Mouse (Mus musculus) ES-Bruce4 (cell line): ENCODE measurements around the gene Slc20a1. TPM values are rescaled to one million over a fixed set of nuclear protein-coding genes. Genes with fewer than 3 reads are reported as not detected.

Experiments
- H3K27ac ChIP-seq: 2 replicates; pipeline ENCODE4 v1.5.1; 2012; ENCODE audit warnings: low read length, inconsistent platforms; ENCODE audit not compliant: insufficient read depth
- H3K27me3 ChIP-seq: 2 replicates; pipeline ENCODE4 v1.6.1; 2012; ENCODE audit warnings: mild to moderate bottlenecking, low read length, inconsistent platforms; ENCODE audit not compliant: control insufficient read depth, poor library complexity, insufficient read depth, severe bottlenecking
- H3K36me3 ChIP-seq: 2 replicates; pipeline ENCODE4 v1.6.1; 2012; ENCODE audit warnings: inconsistent platforms, mild to moderate bottlenecking, low read length, moderate library complexity; ENCODE audit not compliant: control insufficient read depth, poor library complexity, insufficient read depth, severe bottlenecking
- H3K4me1 ChIP-seq: one replicate; pipeline ENCODE4 v1.8.1; 2011; ENCODE audit warnings: low read length; ENCODE audit not compliant: control insufficient read depth, insufficient read depth
- H3K4me3 ChIP-seq: 2 replicates; pipeline ENCODE4 v1.5.1; 2011; ENCODE audit warnings: low read depth, mild to moderate bottlenecking, low read length
- H3K9ac ChIP-seq: 2 replicates; pipeline ENCODE4 v1.6.1; 2012; ENCODE audit warnings: low read depth, mild to moderate bottlenecking, inconsistent platforms; ENCODE audit not compliant: poor library complexity, severe bottlenecking
- H3K9me3 ChIP-seq: replicated peaks from 2 replicates; pipeline ENCODE4 v1.6.1; 2012; ENCODE audit warnings: mild to moderate bottlenecking, low read length, inconsistent platforms; ENCODE audit not compliant: control insufficient read depth, poor library complexity, insufficient read depth, severe bottlenecking
- CTCF ChIP-seq: IDR thresholded peaks from one replicate; pipeline ENCODE4 v1.8.1; 2011; ENCODE audit warnings: low read depth, low read length
- EP300 ChIP-seq: IDR thresholded peaks from 2 replicates; pipeline ENCODE4 v1.6.1; 2011; ENCODE audit warnings: low read depth, low read length; ENCODE audit not compliant: insufficient read depth
- POLR2A ChIP-seq: IDR thresholded peaks from one replicate; pipeline ENCODE4 v1.8.1; 2011; ENCODE audit warnings: low read length; ENCODE audit not compliant: insufficient read depth
- polyA plus RNA-seq: library from polyadenylated mRNA; stranded (reverse); fragments of >200 nt; gene quantifications from 2 replicates; pipeline ENCODE4 v1.2.4, GENCODE M21; 2011; ENCODE audit warnings: low read depth; ENCODE audit not compliant: missing spikeins, insufficient read depth, insufficient read length

Slc20a1 gene
- polyA plus RNA-seq, 1 experiment: 224 TPM

GRCm38 (mm10) chr2:129218537-129219105, 20.1 kb downstream of the Slc20a1 start:
- Histone ChIP-seq H3K9ac (no peak overlapping the region), H3K4me3 (no peak overlapping the region), H3K36me3 (no peaks in the 10 kb centered on the region), H3K27me3 (no peaks in the 10 kb centered on the region), H3K4me1 (peaks cover 5% of the 10 kb centered on the region), H3K27ac (no peak overlapping the region), H3K9me3 (no peaks in the 10 kb centered on the region)
- TF ChIP-seq EP300: no peak
- TF ChIP-seq POLR2A: no peak
- no peak for TF ChIP-seq CTCF

GRCm38 (mm10) chr2:129221097-129221632, 22.6 kb downstream of the Slc20a1 start:
- no peaks in the 10 kb centered on the region for H3K9me3 ChIP-seq
- TF ChIP-seq CTCF: no peak
- no peak for TF ChIP-seq POLR2A
- TF ChIP-seq EP300: no peak
- H3K36me3 ChIP-seq: no peaks in the 10 kb centered on the region
- no peak overlapping the region for H3K27ac ChIP-seq
- H3K27me3 ChIP-seq: no peaks in the 10 kb centered on the region
- H3K4me1 ChIP-seq: peaks cover 5% of the 10 kb centered on the region
- no peak overlapping the region for H3K9ac ChIP-seq
- no peak overlapping the region for H3K4me3 ChIP-seq

DNA sequence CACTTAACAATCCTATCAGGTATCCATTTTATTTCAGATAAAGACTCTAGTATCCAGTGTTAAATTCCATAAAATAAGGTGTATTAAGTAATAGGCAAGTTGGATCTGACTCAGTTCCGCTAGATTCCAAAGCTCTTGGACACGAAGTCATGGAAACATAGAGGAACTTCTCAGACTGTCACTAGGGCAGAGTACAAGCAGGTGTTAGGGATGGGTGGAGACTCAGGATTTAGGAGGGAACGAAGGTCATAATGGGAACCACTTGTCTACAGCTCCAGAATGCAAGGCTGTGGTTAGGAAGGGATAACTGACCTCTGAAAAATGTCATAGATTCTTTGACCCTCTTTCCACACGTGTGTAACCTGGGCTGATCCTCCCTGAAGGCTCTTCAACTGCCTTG, 25.6 kb downstream of the Slc20a1 start:
- no peak overlapping the region for H3K9ac ChIP-seq
- H3K4me1 ChIP-seq: no peaks in the 10 kb centered on the region
- TF ChIP-seq EP300 (no peak), POLR2A (no peak), CTCF (no peak)
- no peaks in the 10 kb centered on the region for H3K36me3 ChIP-seq
- peak overlapping the region; percentile 5; the same call in 1 of the 2 replicates for H3K27ac ChIP-seq
- H3K27me3 ChIP-seq: no peaks in the 10 kb centered on the region
- H3K9me3 ChIP-seq: no peaks in the 10 kb centered on the region
- no peak overlapping the region for H3K4me3 ChIP-seq

DNA sequence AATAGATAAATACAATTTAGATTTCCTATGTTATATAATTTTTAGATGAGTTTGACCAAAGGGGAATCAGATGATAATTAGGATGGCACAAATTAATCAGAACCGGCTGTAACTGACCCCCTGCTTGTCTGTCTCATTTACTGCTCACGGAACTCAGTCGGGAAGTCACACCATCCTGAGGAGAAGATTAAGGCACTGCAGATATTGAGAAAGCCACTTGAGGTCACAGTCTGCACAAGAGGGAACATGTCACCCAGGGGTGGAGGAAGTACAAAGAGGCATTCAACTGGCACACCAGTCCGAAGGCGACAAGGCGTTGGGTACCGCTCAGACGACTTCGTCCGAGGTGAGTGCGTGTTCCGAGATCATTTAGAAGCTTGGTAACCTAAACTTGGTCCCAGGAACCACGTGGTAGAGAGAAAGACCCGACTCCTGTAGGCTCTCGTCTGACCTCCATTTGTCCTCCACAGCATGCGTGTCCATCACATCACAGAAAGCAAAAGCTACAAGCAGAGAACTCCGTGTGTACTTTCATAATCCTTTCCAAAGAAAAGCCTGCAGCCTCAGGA, 26.8 kb downstream of the Slc20a1 start:
- H3K36me3 ChIP-seq: no peaks in the 10 kb centered on the region
- H3K27me3 ChIP-seq: no peaks in the 10 kb centered on the region
- H3K4me3 ChIP-seq: no peak overlapping the region
- peak overlapping the region; percentile 33; the same call in 1 of the 2 replicates for H3K9ac ChIP-seq
- H3K4me1 ChIP-seq: no peaks in the 10 kb centered on the region
- H3K9me3 ChIP-seq: no peaks in the 10 kb centered on the region
- TF ChIP-seq EP300 (no peak), POLR2A (no peak), CTCF (no peak)
- 0 out of 2 replicates have a peak overlapping the region, but pooled peaks have one; percentile 29 for H3K27ac ChIP-seq

- TF ChIP-seq EP300 (no peak), CTCF (no peak), POLR2A (no peak)
- H3K27me3 ChIP-seq: no peaks in the 10 kb centered on the region
- H3K27ac ChIP-seq: peak overlapping the region; percentile 77
- no peaks in the 10 kb centered on the region for H3K36me3 ChIP-seq
- H3K4me1 ChIP-seq: no peaks in the 10 kb centered on the region
- peak overlapping the region; percentile 68 for H3K4me3 ChIP-seq
- H3K9ac ChIP-seq: peak overlapping the region; percentile 33
- no peaks in the 10 kb centered on the region for H3K9me3 ChIP-seq
These were observed 27.8 kb downstream of the Slc20a1 start for GRCm38 (mm10) chr2:129226296-129226851.

DNA sequence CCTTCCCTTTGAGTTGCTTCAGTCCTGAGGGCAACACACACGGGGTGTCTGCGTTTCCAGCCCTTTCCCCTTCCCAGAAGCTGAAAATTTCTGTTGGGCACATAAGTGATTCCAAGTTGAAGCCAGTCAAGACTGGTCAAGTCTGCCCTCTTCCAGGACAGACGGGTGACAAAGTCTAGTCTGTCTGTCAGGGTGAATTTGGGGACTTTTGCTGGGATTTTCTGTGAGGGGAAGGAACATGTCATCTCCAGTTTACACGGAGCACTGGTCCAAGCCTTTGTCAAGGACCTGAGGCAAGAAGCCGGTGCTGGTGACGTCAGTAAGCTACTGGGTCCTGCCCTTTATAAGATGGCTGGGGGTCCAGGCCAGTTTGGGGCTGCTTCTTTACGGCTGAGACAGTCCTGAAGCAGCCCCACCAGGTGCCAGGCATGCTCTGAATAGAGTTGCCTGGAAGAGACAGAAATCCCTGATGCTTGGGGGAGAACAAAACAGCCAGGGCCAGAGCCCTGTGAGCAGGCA, 28.5 kb downstream of the Slc20a1 start:
- Histone ChIP-seq H3K27me3 (no peaks in the 10 kb centered on the region), H3K36me3 (no peaks in the 10 kb centered on the region), H3K4me3 (peak overlapping the region; percentile 68), H3K4me1 (no peaks in the 10 kb centered on the region), H3K27ac (peak overlapping the region; percentile 77), H3K9me3 (no peaks in the 10 kb centered on the region), H3K9ac (peak overlapping the region; percentile 33)
- TF ChIP-seq EP300 (no peak), CTCF (no peak), POLR2A (no peak)
